Mouse (Mus musculus) neural tube, embryonic 12.5 days (tissue): Measurements from ENCODE around the gene Atg4d. TPM values are rescaled to one million over a fixed set of nuclear protein-coding genes. Genes with fewer than 3 reads are reported as not detected.
"Not testable (repeated sequence)": the region's sequence is repeated elsewhere in the genome, so short reads cannot be mapped to it uniquely, and the experiment has no call there.

Source experiments
- ATAC-seq: fragments of 200-750 bp; cut with Nextera tagmentation; 2 replicates; pipeline ENCODE4 v1.8.0; 2017; ENCODE audit warnings: low read depth, mild to moderate bottlenecking, moderate TSS enrichment, moderate library complexity; ENCODE audit not compliant: low FRiP score
- H3K27ac ChIP-seq: fragments of 300-500 bp; sonication (generic); 2 replicates; pipeline ENCODE4 v1.5.1; 2016
- H3K27me3 ChIP-seq: fragments of 300-500 bp; sonication (generic); replicated peaks from 2 replicates; pipeline ENCODE4 v1.6.1; 2016; ENCODE audit warnings: mild to moderate bottlenecking
- H3K36me3 ChIP-seq: fragments of 300-500 bp; sonication (generic); 2 replicates; pipeline ENCODE4 v1.6.1; 2016; ENCODE audit warnings: mild to moderate bottlenecking
- H3K4me1 ChIP-seq: fragments of 300-500 bp; sonication (generic); 2 replicates; pipeline ENCODE4 v1.6.1; 2016
- H3K4me2 ChIP-seq: fragments of 300-500 bp; sonication (generic); replicated peaks from 2 replicates; pipeline ENCODE4 v1.6.1; 2016; ENCODE audit warnings: mild to moderate bottlenecking
- H3K4me3 ChIP-seq: fragments of 300-500 bp; sonication (generic); 2 replicates; pipeline ENCODE4 v1.5.1; 2016
- H3K9ac ChIP-seq: fragments of 300-500 bp; sonication (generic); 2 replicates; pipeline ENCODE4 v1.6.1; 2016; ENCODE audit warnings: mild to moderate bottlenecking
- H3K9me3 ChIP-seq: fragments of 300-500 bp; sonication (generic); 2 replicates; pipeline ENCODE4 v1.6.1; 2016; ENCODE audit warnings: mild to moderate bottlenecking
- WGBS: fragments of 180-500 bp; shearing (Covaris S2); methylation state at CpG from one replicate; pipeline ENCODE4 v1.1.7; 2016; 5-methylcytosine and 5-hydroxymethylcytosine counted together
- polyA plus RNA-seq: library from polyadenylated mRNA; unstranded; fragments of >200 nt; fragmentation: Nextera tagmentation; extraction: Ambion mirVana; gene quantifications from 2 replicates; pipeline ENCODE4 v1.2.1, GENCODE M21; 2016

Gene Atg4d
- polyA plus RNA-seq, 1 experiment from 2014 or later: 57.4 TPM

DNA sequence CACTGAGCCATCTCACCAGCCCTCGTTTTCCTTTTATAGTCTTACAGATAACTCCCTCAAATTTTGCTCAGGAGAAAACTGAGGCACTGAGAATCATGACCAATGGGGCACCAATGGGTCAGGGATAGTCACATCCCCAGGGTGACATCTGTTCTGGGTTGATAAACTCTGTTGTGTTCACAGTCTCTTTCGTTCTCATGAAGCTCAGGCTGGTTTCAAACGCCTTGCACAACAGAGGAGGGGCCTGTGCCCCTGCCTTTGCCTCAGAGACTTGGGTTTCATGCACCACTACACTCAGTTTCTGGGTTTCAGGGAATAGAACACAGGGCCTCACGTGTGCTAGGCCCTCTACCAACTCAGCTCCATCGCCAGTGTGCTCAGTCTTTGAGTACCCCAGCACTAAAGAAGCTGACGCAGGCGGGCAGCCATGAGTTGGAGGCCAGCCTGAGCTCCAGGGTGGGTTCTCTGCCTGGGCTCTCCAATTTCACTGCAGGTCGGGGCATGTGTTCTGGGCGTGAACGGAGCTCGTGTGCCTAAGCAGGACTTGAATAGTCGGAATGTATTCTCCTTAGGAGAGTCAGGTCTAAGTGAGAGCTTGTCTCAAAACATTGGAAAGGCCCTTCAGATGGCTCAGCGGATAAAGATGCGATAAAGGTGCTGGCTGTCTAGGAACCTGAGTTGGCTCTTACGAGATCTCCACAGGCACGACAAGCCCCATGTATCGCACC, 657 bp upstream of the Atg4d start:
- ATAC-seq: peak; percentile 21
- WGBS: 15% methylated on average over 17 of the region's 17 CpGs

DNA sequence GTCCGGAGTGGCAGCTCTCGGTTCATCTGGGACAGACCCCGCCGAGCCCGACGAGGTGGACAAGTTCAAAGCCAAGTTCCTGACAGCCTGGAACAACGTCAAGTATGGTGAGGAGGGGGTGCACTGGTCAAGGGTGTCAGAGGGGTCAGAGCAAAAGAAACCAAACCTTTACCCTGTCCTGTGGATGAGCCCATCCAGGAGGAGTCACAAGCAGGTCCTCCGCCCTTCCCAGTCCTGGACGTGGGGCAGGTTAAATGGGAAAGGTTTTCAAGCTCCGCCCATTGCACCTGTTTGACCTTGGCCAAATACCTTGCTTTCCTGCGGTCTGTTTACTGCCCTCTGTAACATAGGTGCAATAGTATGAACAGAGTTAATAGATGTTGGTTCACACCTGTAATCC, 518 bp downstream of the Atg4d start:
- WGBS: 9% methylated on average over 11 of the region's 11 CpGs
- H3K4me1 ChIP-seq: peaks cover 21% of the 10 kb centered on the region
- no peaks in the 10 kb centered on the region for H3K27me3 ChIP-seq
- peak overlapping the region; percentile 80 for H3K4me3 ChIP-seq
- peak overlapping the region; percentile 88 for H3K4me2 ChIP-seq
- peak; percentile 45 for ATAC-seq
- H3K9ac ChIP-seq: peak overlapping the region; percentile 81
- peaks cover 25% of the 10 kb centered on the region for H3K36me3 ChIP-seq
- H3K9me3 ChIP-seq: no peaks in the 10 kb centered on the region
- no peak overlapping the region for H3K27ac ChIP-seq

More for the DNA sequence above, 657 bp upstream of the Atg4d start:
- H3K9me3 ChIP-seq: no peaks in the 10 kb centered on the region
- peaks cover 14% of the 10 kb centered on the region for H3K36me3 ChIP-seq
- peak overlapping the region; percentile 88 for H3K4me2 ChIP-seq
- peaks cover 21% of the 10 kb centered on the region for H3K4me1 ChIP-seq
- no peak overlapping the region for H3K9ac ChIP-seq
- no peaks in the 10 kb centered on the region for H3K27me3 ChIP-seq
- 0 out of 2 replicates have a peak overlapping the region, but pooled peaks have one; percentile 26 for H3K27ac ChIP-seq
- H3K4me3 ChIP-seq: peak overlapping the region; percentile 80

DNA sequence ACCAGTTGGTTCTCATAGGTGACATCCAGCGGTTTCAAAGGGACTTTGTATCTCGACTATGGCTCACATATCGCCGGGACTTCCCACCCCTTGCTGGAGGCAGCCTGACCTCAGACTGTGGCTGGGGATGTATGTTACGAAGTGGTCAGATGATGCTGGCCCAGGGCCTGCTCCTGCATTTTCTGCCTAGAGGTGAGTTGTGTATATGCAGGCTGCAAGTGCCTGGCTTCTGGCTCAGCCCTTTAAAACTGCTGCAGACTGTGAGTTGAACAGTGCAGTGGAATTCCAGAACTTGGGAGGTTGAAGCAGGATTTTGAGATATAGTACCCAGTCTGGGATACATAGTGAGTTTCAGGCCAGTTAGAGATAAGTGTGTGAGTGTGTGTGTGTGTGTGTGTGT, 1.8 kb downstream of the Atg4d start:
- H3K4me3 ChIP-seq: no peak overlapping the region
- H3K9ac ChIP-seq: no peak overlapping the region
- 94% methylated on average over 5 of the region's 5 CpGs for WGBS
- no peak overlapping the region for H3K27ac ChIP-seq
- H3K9me3 ChIP-seq: no peaks in the 10 kb centered on the region
- peaks cover 38% of the 10 kb centered on the region for H3K36me3 ChIP-seq
- no peaks in the 10 kb centered on the region for H3K27me3 ChIP-seq
- peaks cover 21% of the 10 kb centered on the region for H3K4me1 ChIP-seq
- no peak for ATAC-seq
- 0 out of 2 replicates have a peak overlapping the region, but pooled peaks have one; percentile 88 for H3K4me2 ChIP-seq

DNA sequence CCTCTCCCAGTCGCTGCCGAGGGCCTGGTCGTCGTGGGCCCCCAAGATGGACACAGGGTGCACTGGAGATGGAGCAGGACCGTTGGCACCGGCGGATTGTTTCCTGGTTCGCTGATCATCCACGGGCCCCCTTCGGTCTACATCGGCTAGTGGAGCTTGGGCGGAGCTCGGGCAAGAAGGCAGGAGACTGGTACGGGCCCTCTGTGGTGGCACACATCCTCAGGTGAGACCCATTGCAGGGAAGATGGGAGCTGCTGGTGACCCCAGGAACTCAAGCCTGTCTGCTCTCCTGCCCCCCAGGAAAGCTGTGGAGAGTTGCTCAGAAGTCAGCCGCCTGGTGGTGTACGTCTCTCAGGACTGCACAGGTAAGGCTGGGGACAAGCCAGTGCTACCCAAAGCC, 3.2 kb downstream of the Atg4d start:
- Histone ChIP-seq H3K36me3 (peaks cover 52% of the 10 kb centered on the region), H3K4me3 (no peak overlapping the region), H3K9ac (no peak overlapping the region), H3K4me1 (peaks cover 21% of the 10 kb centered on the region), H3K27ac (no peak overlapping the region), H3K4me2 (no peak overlapping the region), H3K27me3 (no peaks in the 10 kb centered on the region), H3K9me3 (no peaks in the 10 kb centered on the region)
- no peak for ATAC-seq
- WGBS: 96% methylated on average over 16 of the region's 16 CpGs

DNA sequence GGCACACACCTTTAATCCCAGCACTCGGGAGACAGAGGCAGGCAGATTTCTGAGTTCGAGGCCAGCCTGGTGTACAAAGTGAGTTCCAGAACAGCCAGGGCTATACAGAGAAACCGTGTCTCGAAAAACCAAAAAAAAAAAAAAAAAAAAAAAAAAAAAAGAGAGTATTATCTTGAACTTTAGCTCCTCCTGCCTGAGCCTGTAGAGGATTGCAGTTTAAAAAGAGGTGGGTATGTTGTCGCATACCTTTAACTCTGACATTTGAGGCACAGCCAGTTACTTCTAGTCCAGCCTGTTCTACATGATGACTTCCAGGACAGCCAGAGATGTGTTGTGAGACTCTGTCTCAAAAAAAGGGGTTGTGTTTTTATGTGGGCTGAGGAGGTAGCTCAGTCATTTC, 4.5 kb downstream of the Atg4d start:
- H3K9ac ChIP-seq, H3K27me3 ChIP-seq, H3K27ac ChIP-seq, ATAC-seq, H3K4me3 ChIP-seq, H3K9me3 ChIP-seq, H3K4me2 ChIP-seq: not testable (repeated sequence)
- H3K4me1 ChIP-seq: peaks cover 17% of the 10 kb centered on the region
- WGBS: 85% methylated on average over 5 of the region's 5 CpGs
- peaks cover 65% of the 10 kb centered on the region for H3K36me3 ChIP-seq

DNA sequence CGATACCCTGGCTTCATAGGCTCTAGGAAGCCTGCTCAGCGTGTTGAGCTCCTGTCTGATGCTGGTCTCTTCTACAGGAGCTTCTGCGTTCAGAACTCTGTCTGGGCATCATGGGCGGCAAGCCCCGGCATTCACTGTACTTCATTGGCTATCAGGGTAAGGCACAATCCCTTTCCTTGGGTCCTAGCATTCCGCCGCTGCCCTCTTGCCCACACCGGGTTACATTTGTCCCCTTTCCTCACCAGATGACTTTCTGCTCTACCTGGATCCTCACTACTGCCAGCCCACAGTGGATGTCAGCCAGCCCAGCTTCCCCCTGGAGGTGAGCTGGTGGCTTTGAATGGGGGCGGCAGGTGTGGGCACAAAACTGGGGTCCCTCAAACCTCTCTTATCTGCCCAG, 7.3 kb downstream of the Atg4d start:
- Histone ChIP-seq H3K4me3 (no peak overlapping the region), H3K9ac (no peak overlapping the region), H3K27ac (no peak overlapping the region), H3K9me3 (no peaks in the 10 kb centered on the region), H3K4me1 (no peaks in the 10 kb centered on the region), H3K36me3 (peaks cover 90% of the 10 kb centered on the region), H3K4me2 (no peak overlapping the region), H3K27me3 (no peaks in the 10 kb centered on the region)
- WGBS: 91% methylated on average over 9 of the region's 9 CpGs
- no peak for ATAC-seq

DNA sequence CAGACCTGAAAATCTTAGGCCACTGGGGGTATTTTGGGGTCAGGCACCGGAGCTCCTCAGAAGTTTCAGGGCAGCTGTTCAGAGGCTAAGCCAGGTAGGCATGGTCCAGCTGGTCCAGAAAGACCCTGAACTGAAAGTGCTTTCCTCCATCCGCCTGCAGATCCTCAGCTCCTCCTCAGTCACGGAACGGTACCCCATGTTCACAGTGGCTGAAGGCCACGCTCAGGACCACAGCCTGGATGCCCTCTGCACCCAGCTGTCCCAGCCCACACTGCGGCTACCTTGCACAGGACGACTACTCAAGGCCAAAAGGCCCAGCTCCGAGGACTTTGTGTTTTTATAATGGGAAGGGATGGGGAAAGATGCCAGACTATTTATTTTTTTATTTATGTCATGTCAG, 8.0 kb downstream of the Atg4d start:
- Histone ChIP-seq H3K27ac (no peak overlapping the region), H3K4me3 (no peak overlapping the region), H3K9ac (no peak overlapping the region), H3K36me3 (peaks cover 96% of the 10 kb centered on the region), H3K4me2 (no peak overlapping the region), H3K4me1 (no peaks in the 10 kb centered on the region), H3K27me3 (no peaks in the 10 kb centered on the region), H3K9me3 (no peaks in the 10 kb centered on the region)
- ATAC-seq: no peak
- WGBS: 88% methylated on average over 8 of the region's 8 CpGs

DNA sequence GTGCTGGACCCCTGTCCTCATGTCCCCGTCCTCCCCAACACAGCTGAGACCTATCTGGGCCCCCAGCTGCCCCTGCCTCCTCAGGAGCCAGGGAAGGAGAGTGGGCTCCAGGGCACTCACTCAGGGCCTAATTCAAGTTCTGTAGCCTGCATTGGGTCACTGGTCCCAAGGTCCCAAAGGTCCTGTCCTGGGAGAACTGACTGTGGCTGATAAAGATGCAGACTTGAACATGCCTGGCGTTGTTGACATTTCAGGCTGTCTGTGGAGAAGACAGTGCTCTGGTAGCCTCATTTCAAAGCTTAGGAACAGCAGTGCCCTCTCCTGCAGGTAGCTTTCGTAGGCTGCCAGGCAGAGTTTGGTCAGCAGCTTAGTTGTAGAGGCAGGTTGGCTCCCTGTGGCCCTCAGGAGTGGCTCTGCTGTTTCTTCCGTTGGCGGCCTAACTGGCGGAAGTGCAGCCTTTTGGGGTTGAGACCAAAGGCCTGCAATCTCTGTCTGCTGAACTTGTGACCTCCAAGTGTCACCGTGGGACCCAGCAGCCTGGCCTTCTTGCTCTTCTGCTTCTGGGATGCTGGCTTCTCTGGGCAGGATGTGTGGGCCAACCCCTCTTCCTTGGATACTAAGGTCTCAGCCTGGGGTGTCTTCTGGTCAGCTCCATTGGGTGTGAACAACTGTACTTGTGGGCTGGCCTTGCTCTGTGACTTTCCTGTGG, 8.6 kb downstream of the Atg4d start:
- no peak overlapping the region for H3K9ac ChIP-seq
- no peak for ATAC-seq
- H3K9me3 ChIP-seq: no peaks in the 10 kb centered on the region
- H3K4me3 ChIP-seq: no peak overlapping the region
- H3K27me3 ChIP-seq: no peaks in the 10 kb centered on the region
- no peak overlapping the region for H3K4me2 ChIP-seq
- no peaks in the 10 kb centered on the region for H3K4me1 ChIP-seq
- no peak overlapping the region for H3K27ac ChIP-seq
- WGBS: 89% methylated on average over 7 of the region's 7 CpGs
- H3K36me3 ChIP-seq: peaks cover 92% of the 10 kb centered on the region

DNA sequence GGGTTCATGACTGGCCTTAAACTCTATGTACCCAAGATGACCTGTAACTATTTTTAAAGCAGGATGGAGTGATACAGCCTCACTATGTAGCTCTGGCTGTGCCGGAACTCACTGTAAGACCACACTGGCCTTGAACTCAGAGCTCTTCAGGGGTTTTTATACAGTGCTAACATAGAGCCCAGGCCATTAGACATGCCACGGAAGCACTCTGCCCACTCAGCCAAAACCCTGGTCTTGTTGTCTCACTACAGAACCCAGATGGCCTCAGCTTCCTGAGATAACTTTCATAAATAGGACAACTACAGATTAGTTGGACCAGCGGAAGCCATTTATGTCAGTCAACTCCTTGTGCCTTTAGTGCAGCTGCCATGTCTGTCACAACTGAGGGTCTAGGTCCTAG, 9.2 kb downstream of the Atg4d start:
- Histone ChIP-seq H3K27ac (no peak overlapping the region), H3K27me3 (no peaks in the 10 kb centered on the region), H3K4me2 (no peak overlapping the region), H3K4me3 (no peak overlapping the region), H3K9me3 (no peaks in the 10 kb centered on the region), H3K36me3 (peaks cover 90% of the 10 kb centered on the region), H3K9ac (no peak overlapping the region), H3K4me1 (no peaks in the 10 kb centered on the region)
- WGBS: 97% methylated on average over 3 of the region's 3 CpGs
- no peak for ATAC-seq

DNA sequence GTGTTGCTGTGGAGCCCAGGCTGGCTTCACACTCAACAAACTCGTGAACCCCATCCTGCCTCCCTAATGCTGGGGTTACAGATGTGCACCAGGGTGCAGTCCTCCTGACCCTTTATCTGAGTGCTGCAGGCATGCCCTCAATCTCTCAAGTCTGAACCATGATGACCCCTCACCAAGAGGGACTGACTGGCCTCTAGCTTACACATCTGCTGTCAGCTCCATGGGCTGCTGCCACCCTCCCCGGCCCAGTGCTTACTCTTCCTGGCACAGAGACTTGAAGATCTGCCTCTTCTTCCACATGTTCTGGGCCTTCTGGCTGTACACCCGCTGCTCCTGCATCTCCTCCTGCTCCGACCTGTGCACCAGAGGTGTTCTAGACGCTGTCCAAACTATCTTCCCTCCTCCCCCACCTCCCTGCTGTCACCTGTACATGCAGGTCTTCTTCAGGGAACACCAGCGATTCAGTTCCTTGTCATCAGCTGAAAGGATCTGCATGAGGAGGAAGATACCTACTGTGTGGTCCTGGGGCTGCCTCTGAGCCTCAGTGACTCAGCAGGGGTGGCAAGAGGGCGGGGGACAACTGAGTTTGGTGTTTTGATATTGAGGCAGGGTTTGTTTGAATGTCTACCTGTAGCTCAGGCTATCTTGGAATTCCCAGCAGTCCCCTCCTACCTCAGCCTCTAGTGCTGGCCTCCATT, 10.1 kb downstream of the Atg4d start:
- no peak overlapping the region for H3K27ac ChIP-seq
- no peaks in the 10 kb centered on the region for H3K27me3 ChIP-seq
- no peak for ATAC-seq
- H3K4me2 ChIP-seq: no peak overlapping the region
- 87% methylated on average over 7 of the region's 7 CpGs for WGBS
- H3K4me1 ChIP-seq: no peaks in the 10 kb centered on the region
- no peaks in the 10 kb centered on the region for H3K9me3 ChIP-seq
- no peak overlapping the region for H3K9ac ChIP-seq
- H3K36me3 ChIP-seq: peaks cover 91% of the 10 kb centered on the region
- H3K4me3 ChIP-seq: no peak overlapping the region

DNA sequence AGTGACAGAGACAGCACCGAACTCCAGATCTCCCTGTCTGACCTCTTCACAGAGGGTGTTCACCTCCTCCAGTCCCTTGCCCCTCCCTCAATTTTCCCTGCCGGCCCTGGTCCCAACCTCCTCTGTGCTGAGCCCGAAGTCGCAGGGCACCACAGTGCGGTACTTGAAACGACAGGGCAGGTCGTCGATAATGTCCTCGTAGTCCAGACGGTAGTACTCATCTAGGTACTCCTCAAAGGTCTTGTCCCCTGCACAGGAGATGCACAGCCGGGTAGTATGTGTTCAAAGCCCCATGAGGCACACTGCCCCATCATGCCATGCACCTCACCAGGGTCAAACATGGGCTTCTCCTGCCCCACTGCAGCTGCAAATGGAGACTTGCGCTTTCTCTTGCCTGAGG, 10.6 kb downstream of the Atg4d start:
- H3K4me3 ChIP-seq: no peak overlapping the region
- no peak overlapping the region for H3K27ac ChIP-seq
- no peak overlapping the region for H3K9ac ChIP-seq
- H3K4me1 ChIP-seq: no peaks in the 10 kb centered on the region
- no peak for ATAC-seq
- no peaks in the 10 kb centered on the region for H3K27me3 ChIP-seq
- H3K4me2 ChIP-seq: no peak overlapping the region
- H3K9me3 ChIP-seq: no peaks in the 10 kb centered on the region
- WGBS: 92% methylated on average over 12 of the region's 12 CpGs
- peaks cover 89% of the 10 kb centered on the region for H3K36me3 ChIP-seq

DNA sequence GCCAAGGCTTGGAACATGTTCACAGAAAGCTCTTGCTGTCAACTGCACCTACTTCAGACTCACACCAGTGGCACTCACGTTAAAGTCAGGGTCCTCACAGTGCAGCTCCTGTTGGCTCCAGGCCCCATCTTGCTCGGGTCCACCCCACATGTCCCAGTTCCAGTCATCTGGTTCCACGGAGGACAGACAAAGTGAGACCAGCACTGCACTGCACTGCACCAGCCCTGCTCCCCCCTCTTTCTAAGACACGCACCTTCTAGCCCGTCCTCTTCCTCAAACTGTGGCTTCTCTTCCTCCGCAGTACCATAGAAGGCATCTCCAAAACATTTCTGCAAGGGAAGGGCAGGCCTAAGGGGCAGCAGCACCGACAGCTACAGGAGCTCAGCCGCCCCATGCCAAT, 11.2 kb downstream of the Atg4d start:
- Histone ChIP-seq H3K27me3 (no peaks in the 10 kb centered on the region), H3K36me3 (peaks cover 89% of the 10 kb centered on the region), H3K4me3 (no peak overlapping the region), H3K9ac (no peak overlapping the region), H3K9me3 (no peaks in the 10 kb centered on the region), H3K4me1 (no peaks in the 10 kb centered on the region), H3K27ac (no peak overlapping the region), H3K4me2 (no peak overlapping the region)
- no peak for ATAC-seq
- WGBS: 90% methylated on average over 8 of the region's 8 CpGs
